Mouse (Mus musculus): ENCODE measurements around the gene Pnkd.

DNA sequence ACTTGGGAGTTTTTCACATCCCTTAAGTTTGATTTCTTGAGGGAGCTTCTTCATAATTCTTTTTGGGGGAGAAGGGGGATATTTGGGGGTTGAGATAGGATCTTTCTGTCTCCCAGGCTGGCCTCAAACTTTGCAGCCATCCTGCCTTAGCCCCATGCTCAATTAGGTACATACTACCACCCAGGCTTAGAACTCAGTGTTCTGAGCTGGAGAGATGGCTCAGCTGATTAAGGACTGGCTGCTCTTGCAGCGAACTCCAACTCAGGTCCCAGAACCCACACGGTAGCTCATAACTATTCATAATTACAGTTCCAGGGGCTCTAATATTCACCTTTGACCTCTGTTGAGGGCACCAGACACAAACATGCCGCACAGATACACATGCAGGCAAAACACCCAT lies 49.9 kb downstream of the Pnkd start:
- TF ChIP-seq CTCF (IDR thresholded peaks at IDR 0.05; ENCODE audit: low read depth, low read length): no peak
- no peak for TF ChIP-seq POLR2A (IDR thresholded peaks at IDR 0.05; ENCODE audit: borderline replicate concordance, low read depth, low read length)

Measured in bone marrow macrophage, adult 2 months (primary cell).